8 mouse cellular contexts compared by ENCODE assay signal in genomic region chr4:12171318-12172091, GRCm38 (mm10). TPM values are rescaled to one million over a fixed set of nuclear protein-coding genes. Genes with fewer than 3 reads are reported as not detected.
DNase-seq lines count a peak whose midpoint lies in the region; ATAC-seq lines count a peak whose summit lies in the region.

Gene Fam92a (minus strand): TSS chr4:12172015.

- DNase-seq in cerebellum, postnatal 36 days: peak; percentile 72 to 78
- peak; percentile 27 to 28 for DNase-seq in gastrocnemius, adult 8-10 months (ENCODE audit: low spot score in 2 of 2)
- DNase-seq in hindlimb bud, embryonic 11.5 days (ENCODE audit: extremely low spot score, low read depth, low spot score): peak; percentile 52
- peak; percentile 51 to 80 for DNase-seq in left cerebral cortex, postnatal 10 days (ENCODE audit: extremely low spot score in 1 of 2, low spot score in 2 of 2)
- peak; percentile 80 for DNase-seq in right cerebral cortex, postnatal 25 days
- peak; percentile 75 for DNase-seq in yolk sac, embryonic 10.5 days (ENCODE audit: low spot score)

- intact Hi-C loops in left cerebral cortex, postnatal 10 days (cut with DNase I): no loop called here

- peak; percentile 67 for ATAC-seq in activated CD4-positive, CD25-positive, alpha-beta regulatory T cell, adult 4 months
- ATAC-seq in megakaryocyte progenitor cell, adult 5-6 weeks (replicated peaks; ENCODE audit: poor library complexity): peak; percentile 81

RNA-seq across cellular contexts. Expression of gene Fam92a, which starts in this region (rescaled TPM):
- polyA plus RNA-seq in activated CD4-positive, CD25-positive, alpha-beta regulatory T cell, adult 4 months (2017; shearing (Covaris generic)): 10 to 100 TPM; 29.5 to 34.1 TPM
- total RNA-seq in gastrocnemius, adult 8-10 months (2022): 1 to 10 TPM; 5.2 to 9.0 (median 7.4) TPM
- total RNA-seq in left cerebral cortex, postnatal 10 days (2021): 10 to 100 TPM; 88.7 to 93.1 TPM
- 42.7 and 49.8 TPM in 2 replicates for total RNA-seq in megakaryocyte progenitor cell, adult 5-6 weeks (2015)
- total RNA-seq in megakaryocyte progenitor cell, adult 5-6 weeks (2017): 41.6 and 42.4 TPM in 2 replicates

Comparison
In these comparisons a context has a peak if more than half of its experiments do, and no peak if none do; other contexts are left out.
1. Peak in every context shown above with its lines: DNase-seq and ATAC-seq.
2. RNA of gene Fam92a (total RNA-seq): 88.7 to 93.1 TPM in left cerebral cortex, postnatal 10 days and 41.6 to 49.8 TPM in megakaryocyte progenitor cell, adult 5-6 weeks; 5.2 to 9.0 TPM in gastrocnemius, adult 8-10 months; every median in the first group is over 4 times any median in the second.
3. DNase-seq: peak in every context shown above with its lines; median percentile 80 in right cerebral cortex, postnatal 25 days; 75 in cerebellum, postnatal 36 days; 75 in yolk sac, embryonic 10.5 days; 66 in left cerebral cortex, postnatal 10 days; 52 in hindlimb bud, embryonic 11.5 days; 28 in gastrocnemius, adult 8-10 months.